Mouse (Mus musculus): ENCODE measurements at regions not wholly inside any gene's neighbourhood (a gene's known extent, or its start where the extent isn't known, plus 50 kb on each side); places are given as distances from the start of the nearest gene placed in this dataset.

DNA sequence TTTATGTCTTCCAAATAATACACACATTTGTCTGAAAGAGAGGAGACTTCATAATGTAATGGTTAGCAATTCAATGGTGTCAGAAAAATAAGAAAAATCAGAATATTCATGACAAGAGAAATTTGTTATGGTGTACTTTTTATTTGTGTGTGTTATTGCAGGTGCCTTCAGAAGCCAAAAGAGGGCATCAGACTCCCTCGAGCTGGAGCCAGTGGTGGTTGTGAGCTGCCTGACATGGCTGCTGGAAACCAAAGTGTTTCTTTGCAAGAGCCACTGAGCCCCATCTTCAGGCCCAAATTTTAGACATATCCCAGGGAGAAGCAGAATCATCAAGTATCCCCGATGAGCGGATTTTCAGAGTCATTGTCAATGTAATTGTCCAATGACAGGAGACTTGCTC lies 81.9 kb downstream of the Tm2d3 start:
- no peak for DNase-seq (ENCODE audit: low read depth, low spot score)

- no peak for DNase-seq (ENCODE audit: low read depth, low spot score)
Observed at GRCm38 (mm10) chr7:65773948-65774347, 83.0 kb downstream of the Tm2d3 start.

DNA sequence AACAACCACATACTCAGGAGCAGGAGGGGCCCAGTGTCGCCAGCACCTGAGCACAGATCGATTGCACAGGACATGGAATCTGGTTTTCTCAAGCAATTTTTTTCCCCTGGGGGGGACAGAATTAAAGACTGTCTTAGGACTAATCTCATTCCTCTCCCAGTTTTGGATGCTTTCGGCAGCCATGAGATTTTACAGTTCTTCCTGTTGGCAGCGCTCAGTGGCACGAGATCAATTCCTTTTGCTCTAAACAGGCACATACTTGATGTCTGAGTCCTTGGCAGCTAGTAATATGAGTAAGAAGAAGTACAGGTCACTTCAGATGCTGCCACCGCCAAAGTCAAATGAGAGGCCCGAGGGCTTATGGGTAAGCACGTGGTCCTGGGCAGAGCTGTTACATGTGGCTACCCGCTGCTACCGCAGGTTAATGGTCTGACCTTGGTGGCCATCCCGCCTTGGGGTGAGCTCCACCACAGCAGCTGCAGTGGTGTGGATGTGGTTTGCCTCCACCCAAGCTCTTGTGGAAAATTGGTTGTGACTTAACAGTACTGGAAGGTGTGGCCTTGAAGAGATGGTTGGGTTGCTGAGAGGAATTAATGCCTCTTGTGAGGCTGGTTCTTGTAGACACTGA lies 83.5 kb downstream of the Tm2d3 start:
- DNase-seq (ENCODE audit: low read depth, low spot score): no peak

GRCm38 (mm10) chr7:65775016-65775415 lies 84.0 kb downstream of the Tm2d3 start:
- no peak for DNase-seq (ENCODE audit: low read depth, low spot score)

- no peak for DNase-seq (ENCODE audit: low read depth, low spot score)
Observed at GRCm38 (mm10) chr7:65779716-65780372, 81.7 kb upstream of the Pcsk6 start.

- no peak for DNase-seq (ENCODE audit: low read depth, low spot score)
Observed at GRCm38 (mm10) chr7:65780578-65781370, 80.8 kb upstream of the Pcsk6 start.

GRCm38 (mm10) chr7:65782024-65782423 lies 79.5 kb upstream of the Pcsk6 start:
- peak; percentile 18 for DNase-seq (ENCODE audit: low read depth, low spot score)

DNA sequence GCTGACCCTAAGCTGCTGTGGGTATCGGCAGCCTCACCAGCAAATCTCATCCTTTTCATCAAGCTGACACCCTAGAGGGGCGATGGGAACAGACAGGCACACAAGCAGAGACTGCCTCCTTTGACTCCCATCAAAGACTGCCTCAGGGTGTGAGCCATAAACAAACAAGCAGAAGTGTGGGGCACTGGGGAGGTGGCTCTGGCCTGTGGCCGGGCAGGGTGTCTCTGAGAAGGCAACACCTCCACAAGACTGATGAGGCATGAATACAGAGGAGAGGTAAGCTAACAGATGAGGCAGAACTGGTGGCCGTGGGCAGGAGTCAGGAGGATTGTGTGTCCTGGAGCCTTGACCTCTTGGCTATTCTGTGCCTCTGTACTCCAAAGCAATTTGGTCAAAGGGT lies 77.8 kb upstream of the Pcsk6 start:
- no peak for DNase-seq (ENCODE audit: low read depth, low spot score)

GRCm38 (mm10) chr7:65786916-65787315 lies 74.6 kb upstream of the Pcsk6 start:
- DNase-seq (ENCODE audit: low read depth, low spot score): no peak

GRCm38 (mm10) chr7:65787849-65788248 lies 73.7 kb upstream of the Pcsk6 start:
- no peak for DNase-seq (ENCODE audit: low read depth, low spot score)

DNA sequence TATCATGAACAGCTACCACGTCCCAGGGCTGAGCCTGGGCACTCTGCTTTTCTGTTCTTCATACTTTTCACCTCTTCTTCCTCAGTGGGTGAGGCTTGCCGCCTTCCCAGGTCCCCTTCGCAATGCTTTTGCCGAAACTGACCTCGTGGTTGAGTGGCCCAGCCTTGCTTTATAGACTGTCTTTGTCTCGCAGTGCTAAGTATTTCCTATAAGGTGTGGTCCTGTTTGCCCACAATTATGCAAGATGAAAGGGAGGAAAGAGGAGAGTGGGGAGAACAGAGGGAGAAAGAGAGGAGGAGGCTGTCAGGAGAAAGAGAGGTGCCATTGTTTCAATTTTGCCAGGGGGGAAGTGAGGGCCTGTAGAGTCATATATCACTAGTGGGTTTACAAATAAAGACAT lies 71.3 kb upstream of the Pcsk6 start:
- DNase-seq (ENCODE audit: low read depth, low spot score): no peak

DNA sequence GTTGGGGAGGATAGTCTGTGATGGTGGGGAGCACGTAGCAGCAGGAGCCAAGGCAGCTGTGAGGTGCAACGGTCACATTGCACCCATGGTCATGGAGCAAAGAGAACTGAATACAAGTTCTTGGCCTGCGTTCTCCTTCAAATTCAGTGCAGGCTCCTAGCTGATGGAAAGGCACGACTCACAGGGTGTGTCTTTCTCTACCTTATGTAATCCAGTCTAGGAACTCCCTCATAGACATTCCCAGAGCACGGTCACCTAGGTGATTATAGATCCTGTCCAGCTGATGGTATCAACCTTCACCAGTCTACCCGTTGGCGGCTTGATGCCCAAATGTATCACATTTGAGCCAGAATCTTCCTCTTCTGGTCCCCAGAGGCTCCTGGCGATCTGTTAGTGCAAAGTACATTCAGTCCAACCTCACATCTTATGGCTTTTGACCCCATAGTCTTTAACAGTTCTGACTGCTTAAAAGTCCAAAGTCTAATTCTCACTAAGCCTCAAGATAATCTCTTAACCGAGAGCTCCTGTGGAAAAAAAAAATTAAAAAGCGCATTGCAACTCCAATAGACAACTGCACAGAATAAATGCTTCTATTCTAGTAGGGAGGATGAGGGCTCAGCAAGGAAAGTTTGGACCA lies 69.2 kb upstream of the Pcsk6 start:
- no peak for DNase-seq (ENCODE audit: low read depth, low spot score)

DNA sequence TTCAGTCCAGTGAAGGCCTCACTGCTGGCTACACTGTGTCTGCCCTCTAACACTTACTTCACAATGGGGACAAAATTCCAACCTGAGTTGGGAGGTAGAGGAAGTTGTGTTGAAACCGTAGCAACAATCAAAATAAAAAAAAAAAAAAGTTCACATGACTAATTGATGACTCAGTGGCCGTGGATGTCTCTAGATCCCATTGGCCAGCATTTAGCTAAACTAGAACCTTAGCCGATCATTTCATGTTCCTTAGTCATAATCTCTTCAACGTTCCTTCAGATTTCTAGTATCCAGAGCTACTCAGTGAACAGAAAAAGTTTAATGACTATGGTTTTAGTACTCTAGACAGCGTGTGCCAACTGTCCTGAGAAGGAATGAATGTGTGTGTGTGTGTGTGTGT lies 59.2 kb upstream of the Pcsk6 start:
- DNase-seq (ENCODE audit: low read depth, low spot score): peak; percentile 15

DNA sequence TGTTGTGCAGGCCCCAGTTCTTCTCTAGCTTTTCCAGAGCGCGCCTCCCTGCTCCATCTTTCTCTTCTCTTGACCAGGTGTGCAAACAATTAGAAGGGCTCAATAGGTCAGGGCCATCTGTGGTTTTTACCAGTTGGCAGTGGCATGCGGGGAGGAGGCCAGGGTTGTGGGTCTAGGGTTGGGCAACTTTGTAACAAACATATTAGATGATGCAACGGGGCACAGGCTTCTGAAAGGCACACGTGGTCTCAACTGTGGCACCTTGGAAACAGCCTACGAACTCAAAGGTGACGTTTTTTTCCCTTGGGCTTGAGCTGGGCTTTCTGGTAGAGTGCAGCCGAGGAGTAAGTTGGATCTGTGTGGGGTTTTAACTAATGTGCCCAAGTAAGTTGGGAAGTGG lies 58.7 kb upstream of the Pcsk6 start:
- peak; percentile 13 for DNase-seq (ENCODE audit: low read depth, low spot score)

- peak; percentile 83 for DNase-seq (ENCODE audit: low read depth, low spot score)
Observed at GRCm38 (mm10) chr7:65803422-65804303, 57.9 kb upstream of the Pcsk6 start.

Data from skeletal muscle tissue, adult 2 months (tissue).